Mouse (Mus musculus) T-helper 2 cell (primary cell): ENCODE data around the gene Gm20388.

Experiments used
- in situ Hi-C: fragments of 300-600 bp; cut with MboI, MseI; formaldehyde crosslinking; loops from one replicate; pipeline ENCODE4 v1.15.1; 2025; ENCODE audit warnings: high pct_unique_total_duplicates

Gene Gm20388

DNA sequence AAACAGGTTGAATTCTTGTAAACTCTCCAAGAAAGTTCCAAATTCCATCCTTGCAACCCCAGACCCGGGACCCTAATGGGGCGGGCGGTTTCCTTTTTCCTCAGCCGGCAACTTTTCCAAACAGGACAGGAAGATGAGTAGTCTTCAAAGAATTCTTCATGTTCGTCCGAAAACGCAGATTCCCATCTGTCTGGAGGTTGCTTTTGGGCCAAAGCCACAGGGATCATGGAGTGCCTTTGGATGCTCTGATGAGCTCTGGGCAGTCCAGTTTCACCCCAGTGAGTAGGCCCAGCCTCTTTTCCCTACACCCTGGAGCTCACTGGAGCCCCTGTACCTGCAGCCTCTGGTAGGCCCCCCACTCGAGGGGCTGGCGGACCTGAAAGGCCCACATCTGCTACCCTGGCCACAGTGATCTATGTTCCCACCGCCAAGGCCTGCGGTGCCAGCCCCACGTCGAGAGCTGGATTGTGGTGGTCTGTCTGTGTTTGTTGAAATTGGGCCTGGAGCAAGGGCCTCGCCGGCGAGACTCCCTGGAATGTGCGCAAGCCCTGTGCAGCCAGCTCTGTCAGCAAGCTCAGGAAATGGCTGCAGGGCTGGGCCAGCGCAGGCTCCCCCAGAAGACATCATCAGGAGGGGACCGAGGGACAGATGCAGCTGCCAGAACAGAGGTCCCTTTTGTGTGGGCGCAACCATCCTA lies 1567.4 kb downstream of the Gm20388 start:
- in situ Hi-C loops: no loop called here

DNA sequence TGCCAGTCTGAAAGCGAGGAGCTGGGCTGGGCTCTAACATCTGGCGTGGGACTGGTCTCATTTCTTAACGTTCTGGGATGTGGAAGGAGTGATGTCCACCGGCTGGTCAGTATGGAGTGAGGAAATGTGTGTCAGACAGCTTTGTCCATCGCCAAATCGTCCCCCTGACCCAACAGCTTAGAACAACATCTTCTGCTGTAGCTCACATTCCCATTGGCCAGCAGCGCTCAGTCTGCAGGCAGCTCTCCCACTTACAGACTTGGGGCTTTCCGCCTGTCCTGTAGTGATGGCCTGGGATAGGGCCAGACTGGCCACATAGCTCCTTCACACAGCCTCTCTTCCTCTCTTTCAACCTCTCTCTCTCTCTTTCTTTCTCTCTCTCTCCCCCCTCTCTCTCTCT lies 1568.5 kb downstream of the Gm20388 start:
- in situ Hi-C loops: no loop called here

DNA sequence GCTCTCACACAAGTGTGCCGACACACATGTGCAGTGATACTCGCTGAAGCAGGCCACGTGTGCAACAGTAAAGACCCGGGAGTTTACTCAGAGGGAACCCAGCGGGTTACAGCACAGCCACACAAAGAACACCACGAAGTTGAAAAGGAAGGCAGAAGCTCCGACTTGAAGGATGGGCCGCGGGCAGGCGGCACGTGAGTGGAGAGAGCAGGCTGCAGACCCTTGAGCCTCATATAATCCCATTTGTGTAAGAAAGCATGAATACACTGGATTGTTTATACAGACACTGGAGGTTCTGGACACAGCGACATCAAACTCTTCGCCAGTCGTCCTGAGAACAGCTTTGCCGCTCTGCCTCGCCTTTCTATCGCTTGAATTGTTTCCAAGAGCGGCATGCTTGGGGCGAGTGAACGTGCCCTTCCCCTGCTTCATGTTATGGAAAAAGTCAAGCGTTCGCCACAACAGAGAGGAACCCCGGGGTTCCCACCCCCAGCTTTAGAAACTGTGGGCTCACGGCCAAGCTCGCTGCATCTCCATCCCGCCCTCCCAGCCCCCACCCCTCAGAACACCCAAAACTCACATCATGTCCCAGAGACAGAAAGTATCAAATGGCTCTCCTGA lies 1569.9 kb downstream of the Gm20388 start:
- in situ Hi-C loops: no loop called here

DNA sequence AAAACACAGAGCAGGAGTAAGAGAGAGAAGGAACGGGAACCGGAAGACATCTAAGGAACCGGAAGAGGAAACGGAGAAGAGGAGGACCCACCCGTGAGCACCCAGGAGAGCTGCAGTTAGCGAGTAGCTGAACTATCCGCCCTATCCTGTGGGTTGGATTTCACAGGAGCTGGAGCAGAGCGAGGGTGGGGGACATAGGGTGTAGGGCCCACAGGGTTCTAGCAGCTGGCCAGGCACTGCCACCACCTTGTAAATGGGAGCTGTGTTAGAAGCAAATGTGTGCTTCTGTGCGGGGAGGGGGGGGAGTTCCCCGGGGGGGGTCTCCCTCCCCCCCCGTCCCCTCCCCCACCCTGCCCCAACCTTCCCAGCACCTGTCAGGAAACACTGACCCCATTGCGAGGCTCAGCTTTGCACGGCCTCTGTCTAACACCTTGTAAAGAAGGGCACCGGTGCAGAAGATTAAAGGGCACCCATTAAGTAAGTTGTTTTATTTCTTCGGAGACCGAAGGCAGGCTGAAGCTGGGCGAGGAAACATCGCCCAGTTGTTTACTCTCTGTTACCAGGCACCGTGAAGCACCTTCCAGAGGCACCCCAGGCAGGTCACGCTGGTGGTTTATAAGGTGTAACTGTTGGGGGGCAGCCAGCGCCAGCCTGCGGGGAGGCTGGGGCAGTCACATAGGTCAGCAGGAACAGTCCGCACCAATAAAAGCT lies 1573.6 kb downstream of the Gm20388 start:
- in situ Hi-C loops: no loop called here

DNA sequence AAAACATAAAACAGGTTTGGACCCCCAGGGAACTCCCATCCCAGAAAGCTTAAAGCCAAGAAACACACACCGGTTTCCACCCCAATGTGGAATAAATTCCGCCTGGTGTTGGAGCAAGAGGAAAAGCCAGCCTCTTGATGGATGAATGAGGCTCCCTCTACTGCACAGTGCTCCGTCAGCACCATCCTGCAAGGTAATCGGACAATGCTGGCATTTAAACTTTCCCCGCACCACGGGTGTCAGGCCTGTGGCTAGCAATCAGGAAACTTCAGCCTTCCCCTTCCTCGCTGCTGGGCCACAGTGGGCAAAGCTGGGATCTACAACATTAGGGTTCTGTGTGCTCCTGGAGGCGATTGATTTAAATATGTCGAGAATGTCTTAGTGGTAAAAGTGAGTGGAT lies 1581.0 kb downstream of the Gm20388 start:
- in situ Hi-C loops: no loop called here

DNA sequence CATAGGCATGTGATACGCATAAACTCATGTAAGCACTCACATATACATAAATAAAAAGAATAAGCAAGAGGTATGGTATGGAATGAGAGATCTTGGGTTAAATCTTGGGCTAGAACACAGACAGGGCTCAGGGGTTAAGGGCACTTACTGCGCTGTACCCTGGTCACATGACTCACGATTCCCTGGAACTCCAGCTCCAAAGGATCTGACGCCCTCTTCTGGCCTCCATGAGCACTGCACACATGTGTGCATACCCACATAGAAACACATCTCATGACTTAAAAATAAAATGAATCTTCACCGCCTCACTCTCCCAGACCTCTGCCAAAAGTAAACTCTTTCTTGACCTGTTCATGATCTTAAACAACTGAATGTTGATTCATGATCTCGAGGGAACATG lies 1587.0 kb downstream of the Gm20388 start:
- in situ Hi-C loops: no loop called here

DNA sequence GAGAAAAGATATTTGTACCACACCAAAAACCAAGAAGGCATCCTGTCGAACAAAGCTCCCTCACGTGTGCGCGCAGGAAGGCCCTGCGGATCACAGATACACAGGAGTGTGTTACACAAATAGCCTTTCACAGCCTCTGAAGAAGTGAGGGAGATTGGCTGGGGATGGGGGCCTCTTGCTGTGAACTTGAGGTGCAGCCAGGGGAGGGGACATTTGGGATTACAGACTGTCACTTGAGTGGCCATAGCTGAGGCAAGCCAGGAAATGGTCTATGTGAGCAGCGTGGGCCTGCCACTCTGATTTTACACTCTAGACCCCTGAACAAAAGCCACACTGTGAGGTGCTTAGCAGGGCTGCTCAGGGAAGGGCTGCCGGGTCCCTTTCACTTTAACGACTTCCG lies 1601.1 kb downstream of the Gm20388 start:
- in situ Hi-C loops: loop anchor here (5.0 kb wide), 1 partner anchor 399 kb away; no protein-coding TSS in a partner anchor

DNA sequence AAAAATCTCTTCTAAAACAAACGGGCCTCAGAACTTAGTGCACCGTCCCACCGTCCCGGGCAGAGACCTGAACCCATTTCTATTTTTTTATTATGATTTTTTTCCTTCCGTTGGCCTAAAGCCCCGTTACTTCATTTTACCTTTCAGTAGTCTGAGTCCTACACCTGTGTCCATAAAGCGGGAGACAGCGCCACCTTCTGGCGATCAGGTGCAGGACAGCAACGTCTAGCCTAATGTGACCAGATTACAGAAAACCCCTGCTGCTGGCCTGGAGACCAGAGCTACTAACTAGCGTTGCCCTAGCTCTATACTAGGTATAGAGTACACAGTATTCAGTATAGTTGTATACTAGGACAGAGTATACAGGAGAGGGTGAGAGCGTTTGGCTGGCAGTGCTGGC lies 1602.8 kb downstream of the Gm20388 start:
- in situ Hi-C loops: loop anchor here (5.0 kb wide), 1 partner anchor 401 kb away; no protein-coding TSS in a partner anchor

DNA sequence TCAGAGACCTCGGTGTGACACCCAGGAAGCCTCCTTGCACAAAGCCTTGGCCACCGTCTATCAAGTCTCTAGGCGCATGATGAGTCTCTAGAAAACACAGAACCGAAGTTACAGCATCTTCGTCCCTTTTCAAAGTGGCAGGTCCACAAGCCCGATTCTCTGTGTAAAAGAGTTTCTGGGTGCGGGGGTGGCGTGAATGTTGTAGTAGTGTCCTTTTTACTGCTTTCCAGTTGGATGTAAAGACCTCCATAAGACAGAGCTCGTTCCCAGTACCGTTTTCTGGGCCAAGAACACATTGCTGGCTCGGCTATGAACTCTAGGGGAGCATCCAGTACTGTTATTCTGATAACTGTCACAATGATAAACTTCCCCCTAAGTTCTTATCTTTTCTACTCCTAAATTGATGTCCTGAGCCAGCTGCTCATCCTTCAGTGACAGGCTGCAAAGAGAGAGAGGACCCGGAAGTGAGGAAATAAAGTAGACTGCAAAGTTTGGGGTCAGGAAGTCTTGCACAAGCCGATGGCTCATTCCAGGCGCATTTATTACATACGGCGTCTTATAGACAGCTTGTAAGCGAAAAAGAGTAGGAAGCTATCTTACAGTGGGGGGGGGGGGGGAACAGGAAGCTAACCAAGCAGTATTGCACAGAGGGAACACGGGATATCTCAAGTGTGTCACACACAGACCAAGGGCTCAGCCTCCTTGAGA lies 1614.6 kb downstream of the Gm20388 start:
- in situ Hi-C loops: no loop called here

DNA sequence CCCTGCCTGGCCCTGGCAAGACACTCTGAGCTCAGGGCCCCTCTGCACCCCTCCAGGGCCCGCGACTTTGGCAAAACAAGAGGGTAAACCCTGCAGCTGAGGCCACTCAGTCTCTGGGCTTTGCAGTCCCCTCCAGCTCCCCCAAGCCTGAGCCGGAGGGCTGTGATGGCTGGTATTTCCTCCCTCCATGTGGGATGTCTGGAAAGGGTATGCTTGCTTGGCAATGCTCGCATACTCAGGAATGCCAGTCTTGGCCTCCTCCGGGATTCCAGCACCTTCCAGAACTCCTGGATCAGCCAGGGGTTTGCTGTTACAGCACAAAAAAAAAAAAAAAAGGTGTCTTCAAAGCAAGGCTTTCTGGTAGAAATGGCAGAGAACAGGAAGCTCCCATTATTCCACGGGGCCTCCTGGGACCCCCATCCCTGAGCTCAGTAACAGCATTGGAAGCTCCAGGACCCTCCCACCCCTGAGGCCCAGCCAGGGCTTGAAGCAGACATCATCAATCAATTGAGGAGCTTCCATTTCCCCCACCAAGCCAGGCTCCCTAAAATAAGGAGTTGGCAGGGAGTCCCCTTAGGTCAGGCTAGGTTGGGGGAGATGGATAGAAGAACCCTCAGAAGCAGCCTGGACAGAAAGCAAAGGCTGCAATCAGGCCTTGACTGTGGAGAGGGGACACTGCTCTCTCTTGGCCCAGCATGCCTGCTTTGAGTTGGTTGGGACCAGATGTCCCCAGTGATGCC lies 1616.3 kb downstream of the Gm20388 start:
- in situ Hi-C loops: no loop called here

DNA sequence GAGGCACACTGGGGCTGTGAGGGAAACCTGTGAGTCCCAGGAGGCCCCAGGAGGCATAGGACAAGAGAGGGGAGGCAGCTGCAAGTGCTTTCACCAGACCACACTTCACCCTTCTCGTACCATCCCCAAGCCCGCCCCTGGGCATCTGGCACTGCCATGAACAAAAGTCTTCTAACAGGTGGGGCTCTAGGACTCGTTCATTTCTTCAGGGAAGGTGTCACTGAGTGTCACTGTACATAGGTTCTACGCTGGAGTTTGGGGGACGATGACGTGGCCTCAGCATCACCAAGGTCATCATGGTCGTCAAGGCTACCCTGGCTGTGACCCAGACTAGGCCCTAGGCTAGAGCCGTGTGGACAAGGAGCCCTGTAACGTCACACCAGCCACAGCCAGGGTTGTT lies 1617.1 kb downstream of the Gm20388 start:
- in situ Hi-C loops: no loop called here

DNA sequence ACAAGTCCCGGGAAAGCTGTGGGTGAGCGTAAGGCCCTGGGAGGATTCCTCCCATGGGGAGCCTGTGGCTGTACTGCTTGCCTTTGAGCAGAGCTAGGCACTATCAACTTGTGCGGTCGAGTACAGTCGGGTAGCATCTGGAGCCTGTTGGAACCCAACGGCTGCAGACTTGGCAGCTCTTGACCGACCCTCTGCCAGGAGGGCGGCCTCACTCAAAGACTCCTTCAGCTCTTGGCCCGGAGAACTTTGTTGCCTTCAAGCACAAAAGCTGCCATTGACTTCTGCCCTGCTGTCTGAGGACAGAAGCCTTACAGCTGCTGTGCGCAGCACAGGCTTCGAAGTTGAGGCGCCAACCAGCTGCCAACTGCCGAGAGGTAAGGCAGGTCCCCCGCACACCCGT lies 1618.1 kb downstream of the Gm20388 start:
- in situ Hi-C loops: no loop called here

DNA sequence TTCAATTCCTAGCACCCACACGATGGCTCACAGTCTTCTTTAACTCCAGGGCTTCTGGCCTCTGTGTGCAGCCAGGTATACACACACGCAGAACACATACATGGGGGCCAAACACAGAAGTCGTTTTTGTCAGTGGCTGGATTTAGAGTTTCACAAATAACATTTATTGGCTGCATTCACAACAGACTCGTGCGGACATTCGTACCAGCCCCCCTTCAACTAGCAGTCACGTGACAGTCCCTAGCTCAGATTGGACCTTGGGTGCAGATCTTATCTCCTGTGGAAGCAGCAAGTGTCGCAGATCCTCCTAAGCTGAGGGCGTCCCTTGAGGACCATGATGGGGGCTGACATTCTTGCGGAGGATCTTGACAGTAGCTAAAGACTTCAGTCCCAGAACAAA lies 1620.0 kb downstream of the Gm20388 start:
- in situ Hi-C loops: no loop called here

DNA sequence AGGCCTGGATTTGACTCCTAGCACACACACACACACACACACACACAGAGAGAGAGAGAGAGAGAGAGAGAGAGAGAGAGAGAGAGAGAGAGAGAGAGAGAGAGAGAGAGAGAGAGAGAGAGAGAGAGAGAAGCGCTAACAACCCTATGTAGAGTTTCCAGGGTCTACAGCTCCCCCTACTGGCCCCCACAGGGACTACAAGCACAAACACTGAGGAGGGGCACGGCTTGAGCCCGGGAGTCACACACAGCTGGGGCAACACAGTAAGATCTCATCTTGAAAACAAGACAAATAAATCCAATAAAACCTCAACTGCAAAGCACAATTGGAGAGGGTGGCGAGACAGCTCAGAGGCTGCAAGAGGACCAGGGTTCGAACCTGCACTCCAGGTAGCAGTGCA lies 1621.7 kb downstream of the Gm20388 start:
- in situ Hi-C loops: no loop called here

DNA sequence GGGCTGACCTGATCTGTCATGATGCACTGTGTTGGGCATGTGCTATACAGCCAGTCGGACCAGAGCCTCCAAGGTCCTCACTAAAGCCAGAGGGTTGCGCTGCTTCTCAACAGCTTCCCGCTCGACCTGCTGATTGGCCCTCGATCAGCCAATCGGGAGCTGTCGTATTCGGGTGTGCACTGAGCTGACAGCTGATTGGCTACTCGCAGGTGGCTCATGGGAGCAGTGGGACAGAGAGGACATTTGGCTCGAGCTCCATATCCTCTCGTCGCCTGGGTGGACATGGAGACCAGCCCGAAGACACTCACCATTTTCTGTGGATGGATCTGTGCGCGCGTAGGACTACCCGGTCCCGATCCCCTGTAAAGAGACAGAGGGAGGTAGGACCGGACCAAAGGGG lies 1631.2 kb downstream of the Gm20388 start:
- in situ Hi-C loops: loop anchor here (10.0 kb wide), 1 partner anchor 143 kb away; no protein-coding TSS in a partner anchor

DNA sequence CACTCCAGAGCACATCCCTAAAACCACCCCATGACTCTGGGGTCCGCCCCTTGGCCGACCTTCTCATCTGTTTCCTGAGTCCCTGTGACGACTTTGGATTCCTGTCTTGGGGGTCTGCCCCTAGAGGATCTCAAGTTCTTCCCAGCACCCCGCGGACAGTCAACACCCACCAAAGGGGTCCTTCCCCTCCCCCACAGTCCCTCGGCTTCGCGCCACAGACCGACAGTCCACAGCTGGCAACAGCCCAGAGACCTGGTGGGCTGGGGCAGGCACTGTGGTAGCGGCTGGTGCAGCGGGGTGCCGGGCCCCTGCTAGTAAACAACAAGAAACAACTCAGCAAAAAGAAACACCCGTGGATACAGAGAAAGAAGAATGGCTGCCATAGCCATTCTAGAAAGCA lies 1632.3 kb downstream of the Gm20388 start:
- in situ Hi-C loops: loop anchor here (10.0 kb wide), 1 partner anchor 142 kb away; no protein-coding TSS in a partner anchor

DNA sequence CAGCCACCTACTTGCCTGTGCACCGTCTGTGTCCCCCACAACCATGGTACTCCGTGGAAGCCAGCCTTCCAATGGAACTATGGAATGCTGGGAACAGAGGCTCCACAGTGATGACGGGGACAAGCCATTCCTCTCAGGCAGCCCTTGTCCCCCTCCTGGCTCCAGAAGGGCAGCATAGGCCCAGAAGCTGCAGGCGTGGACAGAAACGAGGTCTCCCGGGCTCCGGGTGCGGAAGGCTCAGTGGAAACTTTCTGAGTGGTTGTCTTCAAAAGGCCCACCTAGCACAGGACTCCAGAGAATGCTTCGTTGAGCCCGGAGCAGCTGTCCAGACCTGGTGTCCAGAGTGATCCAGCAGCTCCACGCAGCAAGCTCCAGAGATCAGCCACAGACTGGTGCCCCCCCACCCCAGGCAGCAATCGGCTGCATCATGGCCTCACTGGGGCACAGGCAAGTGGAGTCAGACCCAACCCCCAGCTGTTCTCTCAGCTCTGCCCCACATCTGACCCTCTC lies 1633.7 kb downstream of the Gm20388 start, which contains the start of gene 1700018B08Rik:
Gene 1700018B08Rik (minus strand): TSS at position 45 of the 510 bp plus-strand sequence.
- in situ Hi-C loops: loop anchor here (10.0 kb wide), 1 partner anchor 140 kb away; no protein-coding TSS in a partner anchor

DNA sequence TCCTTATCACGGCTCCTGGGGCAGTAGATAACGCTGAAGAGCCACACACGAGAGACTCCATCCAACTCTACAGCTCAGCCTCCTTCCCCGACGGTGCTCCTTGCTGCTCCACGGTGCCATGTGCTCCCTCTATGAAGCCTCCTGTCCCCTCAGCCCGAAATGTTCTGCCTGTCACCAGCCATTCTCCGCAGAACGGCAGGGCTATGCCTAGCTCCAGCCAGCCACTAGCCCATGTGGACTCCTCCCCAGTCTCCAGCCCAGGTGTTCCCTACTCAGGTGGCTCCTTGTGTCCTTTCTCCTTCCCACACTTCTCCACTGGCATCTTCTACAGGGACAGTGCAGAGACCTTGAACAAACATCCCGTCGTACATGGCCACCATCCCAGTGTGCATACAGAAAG lies 1634.3 kb downstream of the Gm20388 start:
- in situ Hi-C loops: loop anchor here (10.0 kb wide), 1 partner anchor 140 kb away; no protein-coding TSS in a partner anchor

DNA sequence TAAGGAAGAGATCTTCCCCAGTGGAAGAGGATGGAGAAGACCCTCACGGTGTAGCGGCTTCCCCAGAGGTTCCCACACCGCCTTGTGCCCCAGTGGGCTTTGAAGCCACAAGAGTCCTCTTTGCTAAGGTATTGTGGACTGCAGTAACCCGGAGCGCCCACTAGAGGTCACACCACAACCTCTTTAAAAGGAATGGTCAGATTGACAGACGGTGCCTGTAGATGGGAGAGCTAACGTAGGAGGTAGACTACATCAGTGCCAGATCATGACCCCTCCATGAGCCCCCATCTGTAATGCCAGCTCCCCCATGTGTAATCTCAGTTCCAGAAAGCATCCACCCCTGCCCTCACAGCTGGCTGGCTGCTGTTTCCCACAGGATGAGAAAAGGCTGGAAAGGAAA lies 1636.5 kb downstream of the Gm20388 start:
- in situ Hi-C loops: loop anchor here (10.0 kb wide), 1 partner anchor 138 kb away; no protein-coding TSS in a partner anchor

DNA sequence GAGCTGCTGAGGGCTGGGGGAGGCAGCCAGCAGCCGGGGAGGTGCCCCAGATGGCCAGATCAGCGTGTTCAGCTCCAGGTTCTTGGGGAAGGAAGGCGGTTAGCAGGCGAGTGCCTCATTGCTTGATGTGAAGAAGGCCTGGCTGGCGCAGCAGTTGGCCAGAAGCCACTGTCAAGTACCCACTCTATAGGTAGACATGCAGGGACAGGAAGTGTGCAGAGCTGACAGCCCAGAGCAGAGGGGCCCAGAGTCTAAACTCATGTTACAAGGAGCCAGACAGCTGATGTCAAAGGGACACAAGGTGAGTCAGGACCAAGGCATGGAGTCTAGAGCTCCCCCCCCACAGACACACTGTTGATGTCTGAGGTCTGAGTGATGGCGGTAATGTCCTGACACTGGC lies 1639.4 kb downstream of the Gm20388 start:
- in situ Hi-C loops: loop anchor here (5.0 kb wide), 1 partner anchor 52 kb away; no protein-coding TSS in a partner anchor
